Mouse (Mus musculus) myocyte (in vitro differentiated cells): ENCODE results near the gene Glrx5. TPM values are rescaled to one million over a fixed set of nuclear protein-coding genes. Genes with fewer than 3 reads are reported as not detected.

ENCODE experiments used
- H3K27me3 ChIP-seq: one replicate; pipeline ENCODE4 v1.6.1; 2011; ENCODE audit not compliant: control insufficient read depth, insufficient read depth, insufficient read length
- H3K36me3 ChIP-seq: one replicate; pipeline ENCODE4 v1.6.1; 2011; ENCODE audit not compliant: control insufficient read depth, insufficient read depth
- H3K4me2 ChIP-seq: one replicate; pipeline ENCODE4 v1.6.1; 2011; ENCODE audit warnings: low read depth, control low read depth
- H3K4me3 ChIP-seq: one replicate; pipeline ENCODE4 v1.5.1; 2011; ENCODE audit warnings: mild to moderate bottlenecking, control low read depth, moderate library complexity
- H3K79me2 ChIP-seq: one replicate; pipeline ENCODE4 v1.6.1; 2011; ENCODE audit not compliant: control insufficient read depth, insufficient read depth
- H3ac ChIP-seq: one replicate; pipeline ENCODE4 v1.6.1; 2011; ENCODE audit not compliant: control insufficient read depth, insufficient read length
- CEBPB ChIP-seq: IDR thresholded peaks from 2 replicates; pipeline ENCODE4 v1.6.1; 2011; ENCODE audit warnings: mild to moderate bottlenecking, moderate library complexity; ENCODE audit not compliant: poor library complexity, insufficient read depth, severe bottlenecking
- E2F4 ChIP-seq: IDR thresholded peaks from one replicate; pipeline ENCODE4 v1.6.1; 2011; ENCODE audit warnings: mild to moderate bottlenecking, control low read depth, moderate library complexity; ENCODE audit not compliant: insufficient read depth
- MAX ChIP-seq: IDR thresholded peaks from one replicate; pipeline ENCODE4 v1.6.1; 2011; ENCODE audit warnings: low read depth, mild to moderate bottlenecking, control low read depth
- MYOD1 ChIP-seq, 3 experiments: IDR thresholded peaks; one replicate each; pipeline ENCODE4 v1.6.1; 2011; ENCODE audit warnings: control low read depth in 2 of 3, low read depth in 2 of 3, mild to moderate bottlenecking in 2 of 3, moderate library complexity in 1 of 3; ENCODE audit not compliant: insufficient read length in 2 of 3, control insufficient read depth in 1 of 3
- MYOG ChIP-seq, 3 experiments: IDR thresholded peaks; one replicate each; pipeline ENCODE4 v1.6.1; 2011; ENCODE audit warnings: control low read depth in 2 of 3, low read depth in 2 of 3, mild to moderate bottlenecking in 2 of 3; ENCODE audit not compliant: insufficient read length in 2 of 3, control insufficient read depth in 1 of 3, insufficient read depth in 1 of 3
- POLR2A ChIP-seq: IDR thresholded peaks from one replicate; pipeline ENCODE4 v1.6.1; 2011; ENCODE audit warnings: low read depth, mild to moderate bottlenecking, control low read depth, moderate library complexity; ENCODE audit not compliant: insufficient read length
- POLR2AphosphoS2 ChIP-seq: IDR thresholded peaks from one replicate; pipeline ENCODE4 v1.6.1; 2011; ENCODE audit warnings: low read depth, control low read depth; ENCODE audit not compliant: insufficient read length
- REST ChIP-seq: IDR thresholded peaks from one replicate; pipeline ENCODE4 v1.6.1; 2011; ENCODE audit warnings: mild to moderate bottlenecking, control low read depth, moderate library complexity; ENCODE audit not compliant: insufficient read depth, insufficient read length
- SRF ChIP-seq: IDR thresholded peaks from one replicate; pipeline ENCODE4 v1.6.1; 2011; ENCODE audit warnings: low read depth; ENCODE audit not compliant: control insufficient read depth, insufficient read length
- TCF12 ChIP-seq: IDR thresholded peaks from one replicate; pipeline ENCODE4 v1.6.1; 2011; ENCODE audit warnings: mild to moderate bottlenecking, control low read depth; ENCODE audit not compliant: poor library complexity, insufficient read depth, severe bottlenecking
- TCF3 ChIP-seq: IDR thresholded peaks from one replicate; pipeline ENCODE4 v1.6.1; 2011; ENCODE audit warnings: low read depth, control low read depth; ENCODE audit not compliant: insufficient read length
- USF1 ChIP-seq: IDR thresholded peaks from one replicate; pipeline ENCODE4 v1.6.1; 2011; ENCODE audit warnings: low read depth, mild to moderate bottlenecking, control low read depth, moderate library complexity
- polyA plus RNA-seq: library from polyadenylated mRNA; unstranded; fragments of >200 nt; fragmentation: generic; extraction: Trizol; gene quantifications from one replicate; pipeline ENCODE4 v1.2.1, GENCODE M21; 2012; ENCODE audit warnings: missing spikeins

The Glrx5 gene
- polyA plus RNA-seq, 1 experiment = 52.4 TPM

DNA sequence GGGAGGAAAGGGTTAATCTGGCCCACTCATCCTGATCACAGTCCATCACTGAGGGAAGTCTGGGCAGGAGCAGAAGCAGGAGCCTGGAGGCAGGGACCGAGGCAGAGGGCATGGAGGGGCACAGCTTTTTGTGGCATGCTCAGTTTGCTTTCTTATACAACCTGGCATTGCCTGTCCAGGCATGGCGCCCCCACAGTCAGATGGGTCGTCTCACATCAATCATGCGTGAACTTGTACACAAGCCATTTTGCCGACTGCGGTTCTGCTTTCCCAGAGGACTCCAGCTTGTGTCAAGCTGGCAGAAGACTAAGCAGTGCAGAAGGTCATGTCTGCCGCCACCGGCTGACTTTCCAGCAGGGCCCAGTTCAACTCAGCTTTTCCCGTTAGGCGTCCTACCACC lies 34.0 kb downstream of the Glrx5 start:
- Histone ChIP-seq H3K79me2 (no peaks in the 10 kb centered on the region), H3K4me2 (no peak overlapping the region), H3ac (no peak overlapping the region), H3K4me3 (no peak overlapping the region), H3K36me3 (no peaks in the 10 kb centered on the region), H3K27me3 (peaks cover 20% of the 10 kb centered on the region)
- no peak for TF ChIP-seq TCF12
- no peak for TF ChIP-seq POLR2AphosphoS2
- no peak for TF ChIP-seq E2F4
- no peak for TF ChIP-seq MYOD1 (IDR thresholded peaks at IDR 0.05; ENCODE audit: control insufficient read depth in 1 of 3, insufficient read length in 2 of 3, low read depth in 2 of 3)
- no peak for TF ChIP-seq POLR2A
- no peak for TF ChIP-seq SRF
- TF ChIP-seq CEBPB = no peak

DNA sequence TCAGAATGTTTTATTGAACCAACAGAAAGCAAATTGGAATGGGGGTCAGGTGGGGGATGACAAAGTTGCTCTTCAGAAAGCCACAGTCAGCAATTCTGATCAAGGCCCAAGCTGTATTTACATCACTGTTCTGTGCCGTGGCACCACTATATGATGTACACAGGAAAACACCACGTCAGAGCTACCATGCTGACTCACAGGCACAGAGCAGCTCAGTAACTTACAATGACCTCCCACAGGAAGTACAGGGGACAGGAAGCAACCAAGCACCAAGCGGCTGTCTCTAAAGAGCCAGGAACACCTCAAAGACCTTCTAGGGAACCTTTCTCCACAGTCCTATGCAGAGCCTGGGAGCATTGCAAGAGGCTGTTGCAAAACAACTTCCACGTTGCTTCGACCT lies 36.4 kb downstream of the Glrx5 start:
- H3K36me3 ChIP-seq = no peaks in the 10 kb centered on the region
- no peak overlapping the region for H3K4me3 ChIP-seq
- H3K27me3 ChIP-seq = peaks cover 20% of the 10 kb centered on the region
- H3ac ChIP-seq = no peak overlapping the region
- no peak overlapping the region for H3K4me2 ChIP-seq
- H3K79me2 ChIP-seq = no peaks in the 10 kb centered on the region
- TF ChIP-seq TCF12 (no peak), MYOG (IDR thresholded peaks at IDR 0.05; ENCODE audit: control insufficient read depth in 1 of 3, insufficient read depth in 1 of 3, insufficient read length in 2 of 3, low read depth in 2 of 3) (no peak), SRF (no peak), TCF3 (no peak), E2F4 (no peak), MAX (no peak), USF1 (no peak), REST (no peak)

DNA sequence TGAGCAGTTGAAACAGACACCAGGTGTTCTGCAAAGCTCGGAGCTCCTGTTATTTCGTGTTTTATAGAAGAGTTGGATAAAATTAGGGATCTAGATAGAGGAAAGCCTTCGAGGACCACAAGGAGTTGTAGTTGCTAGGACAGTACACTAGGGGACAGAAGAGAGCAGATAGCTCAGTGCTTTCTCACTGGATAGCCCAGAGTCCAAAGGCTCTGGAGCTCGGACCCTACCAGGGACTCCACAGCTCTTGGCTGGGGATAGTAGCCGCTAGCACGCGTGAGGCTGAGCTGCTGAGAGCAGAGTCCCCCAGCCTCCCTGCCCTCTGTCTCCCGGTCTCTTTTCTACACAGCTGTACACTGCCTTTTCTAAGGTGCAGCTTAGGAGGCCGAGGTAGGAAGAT lies 41.2 kb downstream of the Glrx5 start:
- Histone ChIP-seq H3ac (no peak overlapping the region), H3K4me2 (no peak overlapping the region), H3K27me3 (peaks cover 24% of the 10 kb centered on the region), H3K36me3 (no peaks in the 10 kb centered on the region), H3K4me3 (no peak overlapping the region), H3K79me2 (no peaks in the 10 kb centered on the region)
- no peak for TF ChIP-seq MAX
- TF ChIP-seq TCF12 = no peak
- no peak for TF ChIP-seq SRF
- no peak for TF ChIP-seq MYOD1 (IDR thresholded peaks at IDR 0.05; ENCODE audit: control insufficient read depth in 1 of 3, insufficient read length in 2 of 3, low read depth in 2 of 3)
- TF ChIP-seq USF1 = no peak
- no peak for TF ChIP-seq POLR2A
- TF ChIP-seq REST = no peak
- TF ChIP-seq E2F4 = no peak
- no peak for TF ChIP-seq MYOG (IDR thresholded peaks at IDR 0.05; ENCODE audit: control insufficient read depth in 1 of 3, insufficient read depth in 1 of 3, insufficient read length in 2 of 3, low read depth in 2 of 3)
- no peak for TF ChIP-seq TCF3

DNA sequence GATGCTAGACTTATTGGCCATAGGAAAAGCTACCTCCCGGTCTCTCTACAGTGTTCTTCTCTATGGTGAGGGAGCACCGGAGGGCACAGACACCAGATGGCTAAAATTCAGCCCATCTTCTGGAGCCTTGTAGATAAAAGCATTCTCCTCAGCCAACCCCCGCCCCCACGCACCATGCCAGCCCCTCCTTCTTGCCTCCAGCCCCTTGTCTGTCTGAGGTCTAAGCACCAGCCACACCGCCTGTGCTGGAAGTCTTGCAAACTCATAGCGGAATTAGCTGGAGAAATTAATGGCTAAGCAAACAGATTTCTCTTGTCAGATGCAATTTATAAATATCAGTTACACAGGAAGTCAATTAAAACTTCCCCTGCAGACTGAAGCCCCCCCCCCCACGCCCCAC lies 43.0 kb downstream of the Glrx5 start:
- Histone ChIP-seq H3K4me2 (no peak overlapping the region), H3K4me3 (no peak overlapping the region), H3K36me3 (no peaks in the 10 kb centered on the region), H3ac (no peak overlapping the region), H3K27me3 (peaks cover 24% of the 10 kb centered on the region), H3K79me2 (no peaks in the 10 kb centered on the region)
- TF ChIP-seq POLR2A = no peak

DNA sequence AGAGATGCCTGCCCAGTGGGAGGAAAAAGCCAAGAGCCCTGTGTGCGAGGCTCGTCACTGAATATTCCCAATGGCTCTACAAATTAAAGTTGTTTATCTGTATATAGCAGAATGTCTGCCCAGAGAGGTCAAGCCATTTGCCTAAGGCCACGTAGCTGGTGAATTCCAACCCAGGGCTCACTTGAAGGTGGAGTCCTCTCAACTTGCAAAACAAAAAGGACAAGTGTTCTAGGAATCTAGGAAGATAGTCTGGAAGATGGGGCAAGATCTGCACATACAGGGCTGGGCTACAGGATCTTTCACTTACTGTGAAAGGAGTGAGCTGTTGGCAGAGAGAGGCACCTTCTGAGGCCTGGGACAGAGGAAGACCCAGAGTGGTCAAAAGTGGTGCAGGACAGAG lies 44.0 kb downstream of the Glrx5 start:
- no peaks in the 10 kb centered on the region for H3K36me3 ChIP-seq
- TF ChIP-seq POLR2A = no peak
- TF ChIP-seq TCF3 = no peak
- TF ChIP-seq CEBPB = no peak
- TF ChIP-seq USF1 = no peak
- no peak for TF ChIP-seq TCF12
- TF ChIP-seq MYOG (IDR thresholded peaks at IDR 0.05; ENCODE audit: control insufficient read depth in 1 of 3, insufficient read depth in 1 of 3, insufficient read length in 2 of 3, low read depth in 2 of 3) = no peak
- no peak for TF ChIP-seq E2F4

DNA sequence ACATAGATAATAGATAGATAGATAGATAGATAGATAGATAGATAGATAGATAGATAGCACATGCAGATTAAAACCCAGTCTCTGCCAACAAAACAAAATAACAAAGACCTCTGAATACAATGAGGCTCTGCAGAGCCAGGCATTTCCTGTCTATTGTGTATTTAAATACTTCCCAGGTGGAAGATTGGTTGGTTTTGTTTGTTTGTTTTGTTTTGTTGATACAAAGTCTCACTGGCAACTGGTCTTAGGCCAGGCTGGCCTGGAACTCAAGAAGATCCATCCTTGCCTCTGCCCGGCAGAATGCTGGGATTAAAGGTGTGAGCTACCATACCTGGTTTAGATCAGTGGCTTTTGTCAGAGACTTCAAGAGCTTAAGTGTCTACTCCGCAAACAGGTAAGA lies 44.7 kb downstream of the Glrx5 start:
- no peak for TF ChIP-seq TCF12
- no peak for TF ChIP-seq MAX
- TF ChIP-seq POLR2A = no peak
- no peak for TF ChIP-seq REST
- TF ChIP-seq SRF = no peak
- no peak for TF ChIP-seq MYOG (IDR thresholded peaks at IDR 0.05; ENCODE audit: control insufficient read depth in 1 of 3, insufficient read depth in 1 of 3, insufficient read length in 2 of 3, low read depth in 2 of 3)
- no peak for TF ChIP-seq E2F4
- no peaks in the 10 kb centered on the region for H3K36me3 ChIP-seq
- H3K79me2 ChIP-seq = no peaks in the 10 kb centered on the region
- no peak overlapping the region for H3K4me3 ChIP-seq
- peaks cover 18% of the 10 kb centered on the region for H3K27me3 ChIP-seq
- H3ac ChIP-seq = no peak overlapping the region
- H3K4me2 ChIP-seq = no peak overlapping the region

More for the DNA sequence above, 44.0 kb downstream of the Glrx5 start:
- Histone ChIP-seq H3ac (no peak overlapping the region), H3K4me3 (no peak overlapping the region), H3K27me3 (peaks cover 18% of the 10 kb centered on the region), H3K4me2 (no peak overlapping the region), H3K79me2 (no peaks in the 10 kb centered on the region)
